Mouse (Mus musculus): ENCODE measurements around the gene Camkmt.

The Camkmt gene

DNA sequence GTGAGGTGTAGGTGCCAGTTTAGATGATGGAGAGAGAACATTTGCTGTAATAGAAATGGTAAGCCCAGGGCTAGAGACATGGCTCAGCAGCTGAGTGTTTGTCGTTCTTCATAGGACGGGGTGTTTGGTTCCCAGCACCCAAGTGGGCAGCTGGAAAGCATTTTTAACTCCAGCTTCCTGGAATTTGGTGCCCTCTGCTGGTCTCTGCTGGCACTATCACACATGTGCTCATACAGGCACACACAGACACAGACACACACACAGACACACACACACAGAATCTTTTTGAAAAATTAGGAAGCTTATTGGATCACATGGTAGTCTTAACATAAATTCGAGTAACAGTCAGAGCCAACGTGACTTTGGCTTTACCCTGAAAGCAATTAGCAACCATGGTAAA, 200.8 kb downstream of the Camkmt start:
- no peak for DNase-seq (ENCODE audit: low read depth, low spot score)

- no peak for DNase-seq (ENCODE audit: low read depth, low spot score)
Measured at GRCm38 (mm10) chr17:85291601-85292000, 201.2 kb downstream of the Camkmt start.

DNA sequence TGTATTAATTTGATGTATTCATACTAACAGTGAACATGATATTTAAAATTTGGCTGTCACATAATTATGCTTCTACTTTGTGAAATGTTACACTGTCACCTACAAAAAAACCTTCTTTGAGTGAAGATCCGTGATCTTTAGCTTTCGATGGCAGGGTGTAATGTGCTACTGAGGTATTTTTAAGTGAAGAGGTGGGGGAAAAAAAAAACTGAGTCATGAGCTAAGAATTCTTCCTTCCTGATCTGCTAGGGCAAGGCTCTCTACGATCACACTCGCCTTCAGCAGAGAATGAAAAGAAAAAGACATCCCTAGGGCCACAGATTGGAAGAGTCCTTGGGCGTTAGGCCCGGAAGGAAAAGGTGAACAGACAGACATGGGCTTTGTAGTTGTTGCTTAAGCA, 201.9 kb downstream of the Camkmt start:
- DNase-seq (ENCODE audit: low read depth, low spot score), result no peak

GRCm38 (mm10) chr17:85303686-85304085, 213.3 kb downstream of the Camkmt start:
- no peak for DNase-seq (ENCODE audit: low read depth, low spot score)

- DNase-seq (ENCODE audit: low read depth, low spot score), result no peak
Measured at GRCm38 (mm10) chr17:85308566-85308965, 218.2 kb downstream of the Camkmt start.

DNA sequence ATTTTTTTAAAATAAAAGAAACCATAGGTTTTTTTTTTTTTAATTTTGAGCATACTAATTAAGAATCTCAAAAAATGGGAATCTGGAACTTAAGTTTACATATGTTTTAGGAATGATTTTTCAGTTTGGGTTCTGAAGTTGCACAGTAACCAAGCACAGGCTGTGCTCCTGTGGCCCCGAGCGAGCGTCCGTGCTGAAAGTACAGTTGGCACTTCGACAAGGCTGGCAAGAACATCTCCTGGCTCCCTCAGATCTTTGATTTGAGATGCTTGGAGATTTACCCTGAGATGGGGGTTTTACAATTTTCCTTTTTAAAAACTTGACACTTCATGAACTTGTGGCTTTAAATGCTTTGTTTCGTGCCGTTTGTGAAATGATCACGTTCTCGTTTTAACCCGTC, 218.7 kb downstream of the Camkmt start:
- DNase-seq (ENCODE audit: low read depth, low spot score), result no peak

DNA sequence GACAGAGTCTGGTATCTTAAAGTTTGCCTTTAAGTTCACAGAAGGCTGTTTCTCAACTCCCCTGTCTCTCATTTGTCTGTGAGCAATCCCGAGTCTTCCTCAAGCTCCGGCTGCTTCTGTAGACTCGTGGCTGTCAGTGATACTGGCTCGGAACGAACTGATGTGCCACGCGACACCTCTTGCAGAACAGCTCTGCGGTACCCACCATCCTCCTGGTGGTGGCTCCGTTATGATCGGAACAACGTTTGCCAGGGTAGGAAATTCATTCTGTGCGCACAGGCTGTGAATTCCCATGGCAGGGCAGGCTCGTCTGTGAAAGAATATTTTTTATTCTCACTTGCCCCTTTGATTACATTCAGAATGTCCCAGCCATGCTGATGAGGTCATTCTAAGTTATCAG, 221.0 kb downstream of the Camkmt start:
- no peak for DNase-seq (ENCODE audit: low read depth, low spot score)

DNA sequence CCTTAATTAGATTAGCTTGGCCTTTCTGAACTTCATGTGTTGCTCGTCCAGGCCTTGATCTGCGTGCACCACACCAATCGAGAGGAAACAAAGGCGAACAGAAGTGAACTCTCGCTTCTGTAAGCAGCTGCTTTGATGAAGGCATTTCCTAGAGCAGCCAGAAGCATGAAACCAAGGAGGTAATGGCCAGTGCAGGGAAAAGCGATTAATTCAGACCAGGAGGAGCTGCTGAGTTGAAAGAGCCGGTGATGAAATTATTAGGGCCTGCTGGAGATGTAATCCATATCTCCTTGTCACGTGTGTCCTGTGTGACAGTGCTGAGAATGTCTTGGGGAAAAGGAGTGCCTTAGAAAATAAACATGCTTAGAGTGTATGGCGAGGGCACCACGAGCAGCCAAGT, 228.0 kb downstream of the Camkmt start:
- no peak for DNase-seq (ENCODE audit: low read depth, low spot score)

GRCm38 (mm10) chr17:85319779-85320300, 229.5 kb downstream of the Camkmt start:
- no peak for DNase-seq (ENCODE audit: low read depth, low spot score)

DNA sequence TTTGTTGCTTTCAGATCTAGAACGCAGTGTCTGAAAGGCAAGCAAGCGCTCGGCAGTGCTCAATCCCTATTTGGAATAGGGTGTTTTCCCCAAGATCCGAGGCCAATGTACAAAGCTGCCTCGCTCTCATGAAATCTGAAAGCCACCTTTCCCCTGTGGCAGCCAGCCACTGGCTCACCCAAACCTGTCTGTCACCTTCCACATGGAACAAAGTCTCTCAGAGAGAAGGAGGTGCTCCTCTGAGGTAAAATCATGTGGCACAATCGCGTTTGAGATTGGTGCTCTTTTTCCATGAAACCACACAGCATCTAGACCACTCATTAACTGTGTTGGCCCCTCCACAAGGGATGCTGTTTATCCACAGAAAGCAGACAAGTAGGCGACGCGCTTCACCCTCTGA, 238.5 kb downstream of the Camkmt start:
- DNase-seq (ENCODE audit: low read depth, low spot score), result no peak

DNA sequence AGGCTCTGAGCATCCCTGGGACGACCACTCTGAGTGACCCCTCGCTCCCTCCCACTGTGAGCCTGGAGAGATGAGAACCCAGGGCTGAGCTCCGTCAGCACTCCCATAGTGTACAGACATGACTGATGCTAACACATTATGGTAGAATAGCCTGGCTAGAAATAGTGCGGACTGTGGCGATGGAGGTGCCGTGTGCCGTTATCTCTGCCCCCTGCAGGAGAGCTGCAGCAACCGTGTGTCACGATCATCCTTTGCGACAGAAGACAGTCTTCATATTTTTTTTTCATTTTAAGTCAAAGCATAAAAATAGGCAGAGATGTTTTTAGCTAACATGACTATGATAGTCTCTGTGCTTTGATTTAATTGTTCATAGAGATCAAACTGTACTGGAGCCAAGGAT, 245.1 kb downstream of the Camkmt start:
- DNase-seq (ENCODE audit: low read depth, low spot score), result no peak

DNA sequence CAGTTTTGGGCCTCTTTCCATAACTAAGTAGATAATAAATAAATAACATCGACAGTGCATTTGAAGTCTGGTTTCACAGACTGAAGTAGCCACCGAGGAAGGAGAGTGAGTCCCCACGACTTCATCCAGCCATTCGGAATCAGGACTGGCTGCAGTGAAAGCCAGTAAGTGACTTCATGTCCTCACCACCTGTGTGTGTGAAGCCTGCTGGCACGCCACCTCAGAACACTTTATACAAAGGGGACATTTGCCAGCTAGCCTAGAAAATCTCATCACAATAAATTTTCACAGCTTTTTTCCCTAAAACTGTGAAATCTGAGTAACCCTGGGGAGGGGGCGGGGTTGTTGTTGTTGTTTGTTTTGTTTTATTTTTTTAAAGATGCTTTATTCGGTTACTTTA, 247.3 kb downstream of the Camkmt start:
- no peak for DNase-seq (ENCODE audit: low read depth, low spot score)

DNA sequence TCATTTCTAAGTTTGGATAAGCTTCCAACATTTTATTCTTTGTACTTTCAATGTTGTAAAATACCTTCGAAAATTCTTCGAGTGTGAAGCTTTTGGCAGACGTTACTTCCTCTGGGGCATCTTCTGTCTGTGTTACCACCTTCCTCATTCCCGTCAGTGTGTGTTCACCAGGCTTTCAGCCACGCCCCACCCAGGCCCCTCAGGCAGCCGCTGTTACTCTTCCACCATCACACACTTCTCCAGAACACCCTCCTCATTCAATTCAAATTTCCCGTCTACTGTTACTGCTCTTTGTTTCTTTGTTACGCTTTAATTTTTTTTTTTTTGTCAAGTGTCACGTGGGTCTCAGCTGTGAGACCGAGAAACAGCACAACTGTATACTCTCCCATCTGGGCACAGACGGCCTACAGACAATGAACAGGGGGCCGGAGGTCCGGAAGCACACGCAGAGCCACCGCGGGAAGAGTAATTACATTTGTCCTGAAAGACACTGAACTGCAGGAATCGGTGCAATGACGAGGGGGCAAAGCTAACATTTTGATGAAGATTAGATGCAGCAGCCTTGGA, 250.9 kb downstream of the Camkmt start:
- DNase-seq (ENCODE audit: low read depth, low spot score), result no peak

DNA sequence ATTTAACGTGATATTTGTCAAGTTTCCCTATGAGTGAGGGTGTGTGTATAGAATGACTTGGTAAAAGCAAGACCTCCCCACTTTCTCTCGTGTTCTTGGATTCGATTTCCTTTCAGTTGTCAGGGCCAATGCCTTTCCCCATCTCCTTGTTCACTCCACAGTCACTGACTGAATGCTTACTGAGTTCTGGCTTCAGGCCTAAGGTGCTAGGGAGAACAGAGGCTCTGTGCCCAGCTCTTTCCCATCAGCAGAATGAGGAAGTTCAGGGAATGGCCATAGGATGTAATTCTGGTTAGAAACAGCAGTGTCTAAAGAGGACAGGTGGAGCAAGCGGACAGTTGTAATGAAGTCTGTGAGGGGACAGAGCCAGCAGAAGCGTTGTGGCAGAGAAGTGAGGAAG, 252.1 kb downstream of the Camkmt start:
- DNase-seq (ENCODE audit: low read depth, low spot score), result no peak

DNA sequence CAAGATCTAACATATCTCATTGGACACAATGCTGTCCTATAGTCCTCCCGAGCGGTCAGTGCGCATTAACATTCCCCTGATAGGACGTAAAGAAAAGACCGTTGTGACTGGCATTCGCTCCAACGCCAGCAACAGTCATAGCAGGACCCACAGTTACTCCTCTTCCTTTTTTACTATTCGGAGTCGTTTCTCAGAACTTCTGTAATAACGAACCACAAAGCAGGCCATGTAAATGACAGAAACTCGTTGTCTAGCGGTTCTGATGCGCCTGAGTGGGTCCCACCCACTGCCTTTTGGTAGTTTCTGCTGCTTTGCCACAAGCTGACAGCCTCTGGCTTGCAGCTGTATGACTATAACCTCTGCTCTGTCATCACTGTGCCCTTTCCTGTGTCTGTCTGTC, 253.1 kb downstream of the Camkmt start:
- DNase-seq (ENCODE audit: low read depth, low spot score), result peak; percentile 61

GRCm38 (mm10) chr17:85346701-85347100, 256.3 kb downstream of the Camkmt start:
- DNase-seq (ENCODE audit: low read depth, low spot score), result no peak

- no peak for DNase-seq (ENCODE audit: low read depth, low spot score)
Measured at GRCm38 (mm10) chr17:85349331-85349935, 259.1 kb downstream of the Camkmt start.

DNA sequence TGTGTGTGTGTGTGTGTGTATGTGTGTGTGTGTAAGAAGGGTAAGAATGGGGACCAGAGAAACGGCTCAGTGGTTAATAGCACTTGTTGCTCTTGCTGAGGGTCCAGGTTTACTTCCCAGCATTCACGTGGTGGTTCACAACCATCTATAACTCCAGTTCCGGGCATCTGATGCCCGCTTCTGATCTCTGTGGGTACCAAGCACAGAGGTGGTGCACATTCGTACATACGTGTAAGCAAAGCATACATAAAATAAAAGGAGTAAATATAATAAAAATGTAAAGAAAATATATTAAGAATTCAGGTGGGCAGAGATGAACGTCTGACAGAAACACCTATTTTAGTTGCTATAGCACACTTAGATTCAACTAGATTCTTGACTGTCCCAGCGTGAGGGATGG, 260.9 kb downstream of the Camkmt start:
- DNase-seq (ENCODE audit: low read depth, low spot score), result no peak

DNA sequence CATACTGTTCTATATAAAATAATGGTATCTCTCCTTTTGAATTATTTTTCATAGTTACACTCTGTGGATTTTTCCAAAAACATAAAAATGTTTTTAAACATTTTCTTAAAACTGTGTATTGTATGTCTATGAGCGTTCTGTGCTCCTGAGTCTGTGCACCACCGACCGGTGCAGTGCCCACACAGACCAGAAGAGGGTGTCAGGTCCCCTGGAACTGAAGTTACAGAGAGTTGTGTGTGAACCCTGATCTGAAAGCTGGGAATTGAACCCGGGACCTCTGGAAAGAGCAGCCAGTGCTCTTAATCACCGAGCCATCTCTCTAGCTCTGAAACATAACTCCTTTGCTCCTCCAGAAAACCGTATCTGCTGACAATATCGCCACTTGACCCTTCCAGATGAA, 262.4 kb downstream of the Camkmt start:
- DNase-seq (ENCODE audit: low read depth, low spot score), result peak; percentile 36

GRCm38 (mm10) chr17:85353191-85353590, 262.8 kb downstream of the Camkmt start:
- DNase-seq (ENCODE audit: low read depth, low spot score), result no peak

DNA sequence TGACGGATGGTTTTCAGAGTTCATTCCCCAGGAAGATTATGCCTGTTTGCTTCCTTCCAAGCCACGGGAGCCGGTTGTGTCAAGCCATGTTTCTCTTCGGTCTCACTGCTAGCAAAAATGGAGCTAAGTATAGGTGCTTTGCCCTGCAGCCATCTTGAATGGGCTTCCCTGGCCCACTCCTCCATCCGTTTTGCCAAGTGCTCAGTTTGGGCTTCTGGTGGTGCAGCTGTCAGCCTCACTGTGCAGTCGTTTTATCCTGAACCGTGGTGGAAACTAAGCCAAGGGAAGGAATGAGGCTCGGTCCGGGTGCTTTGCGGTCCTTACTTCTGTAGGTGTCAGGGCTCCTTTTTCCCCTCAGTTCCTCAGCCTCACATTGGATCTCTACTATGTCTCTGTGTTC, 263.3 kb downstream of the Camkmt start:
- no peak for DNase-seq (ENCODE audit: low read depth, low spot score)

DNA sequence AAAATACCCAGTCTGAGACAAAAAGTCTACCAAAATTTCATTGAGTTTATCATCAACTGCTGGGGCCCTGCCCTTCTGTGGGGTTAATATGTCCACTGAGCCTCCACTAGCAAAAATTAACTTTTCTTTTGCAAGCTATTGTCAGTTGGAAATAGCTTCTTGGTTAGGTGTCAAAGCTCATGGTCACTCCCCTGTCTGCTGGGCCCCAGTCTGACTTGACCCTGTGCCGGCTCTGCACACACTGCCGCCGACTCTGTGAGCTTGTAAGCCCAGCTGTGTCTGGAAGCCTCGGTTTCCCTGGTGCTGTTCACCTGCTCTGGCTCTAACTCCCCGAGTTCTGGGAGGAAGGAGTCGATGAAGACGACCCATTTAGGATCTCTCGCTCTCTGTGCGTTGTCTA, 265.0 kb downstream of the Camkmt start:
- DNase-seq (ENCODE audit: low read depth, low spot score), result no peak

GRCm38 (mm10) chr17:85361006-85361405, 270.7 kb downstream of the Camkmt start:
- DNase-seq (ENCODE audit: low read depth, low spot score), result no peak

DNA sequence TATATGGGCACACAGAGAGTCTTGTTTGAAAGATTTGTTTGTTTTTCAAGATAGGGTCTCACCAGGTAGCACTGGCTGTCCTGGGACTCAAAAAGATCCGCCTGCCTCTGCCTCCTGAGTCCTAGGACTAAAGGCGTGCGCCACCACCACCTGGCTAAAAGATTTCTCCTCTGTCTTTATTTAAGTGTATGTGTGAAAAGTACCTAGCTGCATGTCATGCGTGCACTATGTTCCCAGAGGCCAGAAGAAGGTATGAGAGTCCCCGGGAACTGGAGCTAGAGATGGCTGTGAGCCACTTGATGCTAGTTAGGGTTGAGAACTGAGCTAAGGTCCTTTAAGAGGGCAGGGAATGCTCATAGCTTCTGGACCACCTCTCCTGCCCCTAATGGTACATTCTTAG, 277.0 kb downstream of the Camkmt start:
- no peak for DNase-seq (ENCODE audit: low read depth, low spot score)
